In the genomic region with DNA sequence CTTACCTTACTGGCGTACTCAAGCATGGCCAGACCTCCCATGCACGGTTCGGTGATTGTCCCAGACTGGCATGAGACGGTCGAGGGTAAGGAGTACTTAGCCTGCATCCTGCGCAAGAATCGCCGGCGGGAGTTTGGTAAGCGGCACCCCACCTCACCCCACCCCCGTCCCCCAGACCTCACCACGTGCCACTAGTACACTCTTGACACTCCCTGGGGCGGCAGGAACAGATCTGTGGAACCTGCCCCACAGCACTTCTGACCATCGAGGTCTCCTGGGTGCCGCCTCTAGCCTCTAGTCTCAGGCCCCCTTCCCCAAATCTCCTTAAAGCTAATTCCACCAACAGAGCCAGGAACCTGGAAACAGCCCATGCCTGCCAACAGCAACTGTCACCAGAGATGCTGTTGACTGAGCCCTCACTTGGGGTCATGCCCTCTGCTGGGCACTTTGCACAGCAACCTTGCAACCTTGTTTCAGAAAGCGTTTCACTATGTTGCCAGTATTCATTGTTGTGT, we compare ENCODE assay signal across 8 mouse cellular contexts. TPM values are rescaled to one million over a fixed set of nuclear protein-coding genes. Genes with fewer than 3 reads are reported as not detected.
DNase-seq lines count a peak whose midpoint lies in the region; ATAC-seq and TF ChIP-seq lines count a peak whose summit lies in the region.

No protein-coding gene starts in this region.

- H3K27me3 ChIP-seq in liver, embryonic 11.5 days (replicated peaks; ENCODE audit: control insufficient read depth, insufficient read depth, low read length) = no peaks in the 10 kb centered on the region
- no peaks in the 10 kb centered on the region for H3K27me3 ChIP-seq in myocyte (ENCODE audit: control insufficient read depth, insufficient read depth, insufficient read length)

- peak overlapping the region; percentile 66 for H3K4me3 ChIP-seq in liver, embryonic 11.5 days (ENCODE audit: low read depth, low read length)
- H3K4me3 ChIP-seq in myocyte = peak overlapping the region; percentile 30

- H3K27ac ChIP-seq in liver, embryonic 11.5 days (ENCODE audit: low read depth, low read length) = peak overlapping the region; percentile 19; the same call in 1 of the 2 replicates

- 3% methylated on average over 16 of the region's 16 CpGs for WGBS in liver, embryonic 11.5 days

- ATAC-seq in liver, embryonic 11.5 days (replicated peaks; ENCODE audit: low FRiP score) = peak; percentile 61

- H3ac ChIP-seq in myocyte (ENCODE audit: control insufficient read depth, insufficient read length) = no peak overlapping the region

- H3K4me1 ChIP-seq in liver, embryonic 11.5 days (replicated peaks; ENCODE audit: control insufficient read depth, insufficient read depth, low read length) = peaks cover 11% of the 10 kb centered on the region

- H3K79me2 ChIP-seq in myocyte (ENCODE audit: control insufficient read depth, insufficient read depth) = no peaks in the 10 kb centered on the region

- no peak for TF ChIP-seq POLR2A in myocyte (IDR thresholded peaks at IDR 0.05; ENCODE audit: insufficient read length, low read depth)

- H3K4me2 ChIP-seq in liver, embryonic 11.5 days = peak overlapping the region; percentile 99
- peak overlapping the region; percentile 95 for H3K4me2 ChIP-seq in myocyte (ENCODE audit: low read depth)

- DNase-seq in 3T3-L1 (ENCODE audit: low read depth, low spot score) (peak; percentile 64), MEL-GATA-1-ER (ENCODE audit: extremely low read depth, low read depth) (peak; percentile 33)
- DNase-seq in cerebellum, postnatal 36 days = peak; percentile 33 to 36
- DNase-seq in heart, postnatal 4 days = peak; percentile 28
- peak; percentile 68 for DNase-seq in liver, embryonic 11.5 days (ENCODE audit: low spot score)
- peak; percentile 80 for DNase-seq in thymus, postnatal 14 days
- DNase-seq in layer of hippocampus, adult 9-10 months (ENCODE audit: low spot score) = no peak

- H3K9ac ChIP-seq in liver, embryonic 11.5 days (ENCODE audit: low read depth, low read length) = peak overlapping the region; percentile 70

- H3K9me3 ChIP-seq in liver, embryonic 11.5 days (ENCODE audit: control insufficient read depth, low read length) = no peaks in the 10 kb centered on the region

- H3K36me3 ChIP-seq in liver, embryonic 11.5 days (ENCODE audit: control insufficient read depth, insufficient read depth, low read length) = no peaks in the 10 kb centered on the region
- no peaks in the 10 kb centered on the region for H3K36me3 ChIP-seq in myocyte (ENCODE audit: control insufficient read depth, insufficient read depth)

TF ChIP-seq in myocyte, 11 proteins besides CTCF, POLR2A, EP300 and RAD21:
- TF ChIP-seq MYOG (IDR thresholded peaks at IDR 0.05; ENCODE audit: control insufficient read depth in 1 of 3, insufficient read depth in 1 of 3, insufficient read length in 2 of 3, low read depth in 2 of 3) (peak in 1 of 3 experiments; percentile 26), TCF12 (IDR thresholded peaks at IDR 0.05; ENCODE audit: insufficient read depth, poor library complexity, severe bottlenecking) (no peak), REST (IDR thresholded peaks at IDR 0.05; ENCODE audit: insufficient read depth, insufficient read length) (no peak), POLR2AphosphoS2 (IDR thresholded peaks at IDR 0.05; ENCODE audit: insufficient read length, low read depth) (no peak), TCF3 (IDR thresholded peaks at IDR 0.05; ENCODE audit: insufficient read length, low read depth) (no peak), MAX (IDR thresholded peaks at IDR 0.05; ENCODE audit: low read depth) (no peak)

RNA-seq across cellular contexts. Expression of a gene that starts 0.6 kb away (rescaled TPM):
- total RNA-seq in heart, postnatal 4 days (2021) = 1 to 10 TPM in 1 of 2 experiments, under 1 TPM in 1; 0.72 to 1.7 TPM
- polyA plus RNA-seq in liver, embryonic 11.5 days (2014; fragmentation: Nextera tagmentation; extraction: Ambion mirVana) = 4.5 and 4.6 TPM in 2 replicates
- 0.78 TPM for polyA plus RNA-seq in myocyte (2012; fragmentation: generic; extraction: Trizol)

RNA-seq across cellular contexts. Expression of a gene that starts 24.9 kb away (rescaled TPM):
- 1 to 10 TPM; 4.6 to 5.1 TPM for total RNA-seq in heart, postnatal 4 days (2021)
- polyA plus RNA-seq in liver, embryonic 11.5 days (2014; fragmentation: Nextera tagmentation; extraction: Ambion mirVana) = 2.3 and 2.5 TPM in 2 replicates
- 28.6 TPM for polyA plus RNA-seq in myocyte (2012; fragmentation: generic; extraction: Trizol)
